Mouse (Mus musculus) olfactory bulb, adult 2 months (tissue): ENCODE data around the gene Ifngr1. TPM values are rescaled to one million over a fixed set of nuclear protein-coding genes. Genes with fewer than 3 reads are reported as not detected.

ENCODE experiments used
- H3K27ac ChIP-seq: fragments of 200-500 bp; 2 replicates; pipeline ENCODE4 v1.5.1; 2012; ENCODE audit warnings: low read depth, low read length; ENCODE audit not compliant: insufficient read depth
- H3K4me1 ChIP-seq: fragments of 200-500 bp; 2 replicates; pipeline ENCODE4 v1.6.1; 2012; ENCODE audit warnings: low read length; ENCODE audit not compliant: control insufficient read depth, insufficient read depth
- H3K4me3 ChIP-seq: fragments of 200-500 bp; 2 replicates; pipeline ENCODE4 v1.5.1; 2012; ENCODE audit warnings: mild to moderate bottlenecking, low read depth, low read length, moderate library complexity; ENCODE audit not compliant: insufficient read depth
- CTCF ChIP-seq: fragments of 200-500 bp; IDR thresholded peaks from 2 replicates; pipeline ENCODE4 v1.5.1; 2012; ENCODE audit warnings: low read depth, mild to moderate bottlenecking, low read length, moderate library complexity; ENCODE audit not compliant: insufficient read depth
- POLR2A ChIP-seq: fragments of 200-500 bp; IDR thresholded peaks from 2 replicates; pipeline ENCODE4 v1.6.1; 2012; ENCODE audit warnings: mild to moderate bottlenecking, low read depth, low read length, moderate library complexity; ENCODE audit not compliant: insufficient read depth
- WGBS: fragments of 180-500 bp; shearing (Covaris S2); methylation state at CpG from one replicate; pipeline ENCODE4 v1.1.7; 2018; 5-methylcytosine and 5-hydroxymethylcytosine counted together
- polyA plus RNA-seq: library from polyadenylated mRNA; stranded (reverse); fragments of >200 nt; gene quantifications from 2 replicates; pipeline ENCODE4 v1.2.4, GENCODE M21; 2012; ENCODE audit warnings: low replicate concordance; ENCODE audit not compliant: missing spikeins, insufficient read depth, insufficient read length

The Ifngr1 gene
- polyA plus RNA-seq: not detected in 2 replicates

DNA sequence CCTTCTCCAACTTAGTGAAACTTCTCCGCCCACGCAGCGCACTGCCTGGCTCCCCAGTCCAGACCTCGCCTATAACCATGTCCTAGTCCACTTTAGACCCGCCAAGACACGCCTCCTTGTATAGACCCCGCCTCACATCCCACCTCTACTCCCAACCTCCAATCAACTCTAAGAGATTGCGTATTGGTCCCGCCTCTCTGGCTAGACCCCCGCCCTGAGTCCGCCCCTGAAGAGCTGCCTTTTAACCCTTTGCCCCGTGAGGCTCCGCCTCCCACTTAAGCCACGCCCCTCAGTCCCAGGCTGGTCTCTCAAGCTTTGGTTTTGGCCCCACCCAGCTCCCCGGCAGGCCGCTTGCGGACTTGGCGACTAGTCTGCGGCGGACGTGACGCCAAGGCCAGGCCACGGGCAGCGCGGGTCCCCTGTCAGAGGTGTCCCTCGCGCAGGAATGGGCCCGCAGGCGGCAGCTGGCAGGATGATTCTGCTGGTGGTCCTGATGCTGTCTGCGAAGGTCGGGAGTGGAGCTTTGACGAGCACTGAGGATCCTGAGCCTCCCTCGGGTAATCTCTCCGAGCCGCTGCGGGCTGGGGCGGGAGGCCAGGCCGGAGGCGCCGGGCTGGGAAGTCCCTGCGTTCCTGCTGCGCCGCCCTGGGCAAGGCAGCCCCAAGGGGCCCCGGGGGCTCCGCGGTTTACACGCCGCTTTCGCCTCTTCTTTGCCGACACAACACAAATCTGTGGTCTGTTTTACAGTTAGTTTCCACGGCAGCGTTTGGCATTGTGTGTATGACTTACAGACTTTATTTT, at the start of gene Ifngr1:
Gene Ifngr1 (plus strand): TSS at position 309 of the 801 bp plus-strand sequence.
- WGBS: under 1% methylated on average over 52 of the region's 52 CpGs
- H3K27ac ChIP-seq: no peak within 1 kb of the TSS
- H3K4me1 ChIP-seq: no peaks in the 10 kb centered on the region
- H3K4me3 ChIP-seq: peak within 1 kb of the TSS; percentile 96
- TF ChIP-seq CTCF (no peak), POLR2A (peak; percentile 61; the same call in 1 of the 2 replicates)

- 89% methylated on average over 1 of the region's 1 CpGs for WGBS
- TF ChIP-seq CTCF (no peak), POLR2A (no peak)
- no peaks in the 10 kb centered on the region for H3K4me1 ChIP-seq
- H3K4me3 ChIP-seq: no peak overlapping the region
- H3K27ac ChIP-seq: no peak overlapping the region
These were observed 44.9 kb upstream of the Ifngr1 start for GRCm38 (mm10) chr10:19546825-19547224.

GRCm38 (mm10) chr10:19548016-19548415, 43.7 kb upstream of the Ifngr1 start:
- no peak overlapping the region for H3K4me3 ChIP-seq
- TF ChIP-seq POLR2A (no peak), CTCF (no peak)
- no peak overlapping the region for H3K27ac ChIP-seq
- no peaks in the 10 kb centered on the region for H3K4me1 ChIP-seq
- WGBS: 59% methylated on average over 1 of the region's 1 CpGs

DNA sequence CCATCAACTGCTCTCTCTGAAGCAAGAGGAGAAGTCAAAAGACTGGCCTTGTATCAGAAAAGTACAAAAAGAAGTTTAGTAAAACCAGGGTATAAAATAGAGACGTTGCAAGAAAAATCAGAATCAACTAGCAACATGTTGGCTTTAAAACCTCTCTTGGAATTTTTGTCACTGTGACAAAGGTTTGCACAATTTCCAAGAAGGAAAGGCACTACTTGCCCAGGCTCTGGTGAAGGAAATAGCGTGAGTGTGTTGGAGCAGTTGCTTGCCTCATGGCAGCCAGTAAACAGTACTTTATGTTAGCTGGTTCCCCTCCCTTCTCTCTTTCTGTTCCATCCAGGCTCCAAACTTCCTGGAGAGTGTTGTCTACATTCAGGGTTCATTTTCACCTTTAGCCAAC, 43.3 kb upstream of the Ifngr1 start:
- Histone ChIP-seq H3K4me3 (no peak overlapping the region), H3K4me1 (no peaks in the 10 kb centered on the region), H3K27ac (no peak overlapping the region)
- WGBS: 85% methylated on average over 2 of the region's 2 CpGs
- TF ChIP-seq CTCF: no peak
- TF ChIP-seq POLR2A: no peak

- Histone ChIP-seq H3K4me1 (no peaks in the 10 kb centered on the region), H3K27ac (no peak overlapping the region), H3K4me3 (no peak overlapping the region)
- WGBS: 96% methylated on average over 3 of the region's 3 CpGs
- TF ChIP-seq CTCF: no peak
- no peak for TF ChIP-seq POLR2A
These were observed 40.2 kb upstream of the Ifngr1 start for GRCm38 (mm10) chr10:19551585-19551984.

GRCm38 (mm10) chr10:19553857-19554256, 37.9 kb upstream of the Ifngr1 start:
- Histone ChIP-seq H3K27ac (no peak overlapping the region), H3K4me1 (no peaks in the 10 kb centered on the region), H3K4me3 (no peak overlapping the region)
- 77% methylated on average over 2 of the region's 2 CpGs for WGBS
- no peak for TF ChIP-seq POLR2A
- TF ChIP-seq CTCF: no peak

DNA sequence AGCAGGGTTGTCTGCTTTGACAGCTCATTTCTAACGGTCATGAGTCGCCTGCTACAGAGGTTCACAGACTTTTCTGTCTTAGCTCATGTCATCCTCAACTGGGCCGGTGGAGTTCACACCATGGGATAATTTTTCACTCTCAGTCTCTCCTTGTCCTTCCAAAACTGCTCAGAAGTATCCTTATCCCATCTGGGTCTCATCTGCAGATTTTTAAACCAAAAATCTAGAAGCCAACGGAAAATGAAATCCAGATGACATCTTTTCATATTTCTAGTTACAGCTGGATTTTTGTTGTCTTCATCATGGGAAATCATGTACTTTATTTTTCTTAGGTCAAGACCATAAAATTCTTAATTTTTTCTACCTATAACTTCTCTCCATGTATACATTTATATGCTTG, 34.1 kb upstream of the Ifngr1 start:
- no peak for TF ChIP-seq CTCF
- TF ChIP-seq POLR2A: no peak
- 90% methylated on average over 4 of the region's 4 CpGs for WGBS

DNA sequence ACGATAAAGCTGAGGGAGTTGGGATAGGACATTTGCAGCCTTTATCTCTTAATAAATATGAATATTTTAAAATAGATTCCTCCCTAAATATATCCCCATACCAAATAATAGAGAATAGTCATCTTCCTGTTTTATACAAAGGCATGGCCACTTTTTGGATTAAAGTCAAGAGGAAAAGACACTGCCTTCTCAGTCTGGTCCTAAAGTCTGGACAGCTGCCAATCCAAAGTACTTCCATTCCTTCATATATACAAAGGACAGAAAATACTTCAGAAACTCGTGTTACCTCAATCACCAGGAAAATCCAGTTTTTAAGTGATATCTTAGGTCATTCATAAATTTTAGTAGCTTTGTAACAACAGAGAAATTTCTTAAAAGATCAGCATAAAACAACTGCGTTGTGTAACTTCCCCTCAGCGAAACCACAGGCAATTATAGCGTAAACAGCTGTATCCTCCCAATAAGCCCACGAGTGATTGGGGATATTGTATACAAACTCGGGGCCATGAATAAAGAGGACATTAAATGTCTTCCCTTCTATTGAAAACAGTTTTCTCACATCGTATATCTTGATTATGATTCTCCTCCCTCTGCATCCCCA, 32.1 kb upstream of the Ifngr1 start:
- Histone ChIP-seq H3K27ac (no peak overlapping the region), H3K4me3 (no peak overlapping the region), H3K4me1 (0 out of 2 replicates have a peak, but pooled peaks cover 2% of the 10 kb centered on the region)
- no peak for TF ChIP-seq POLR2A
- no peak for TF ChIP-seq CTCF
- 77% methylated on average over 8 of the region's 8 CpGs for WGBS

More for the DNA sequence above, 34.1 kb upstream of the Ifngr1 start:
- Histone ChIP-seq H3K4me1 (no peaks in the 10 kb centered on the region), H3K4me3 (no peak overlapping the region), H3K27ac (no peak overlapping the region)

DNA sequence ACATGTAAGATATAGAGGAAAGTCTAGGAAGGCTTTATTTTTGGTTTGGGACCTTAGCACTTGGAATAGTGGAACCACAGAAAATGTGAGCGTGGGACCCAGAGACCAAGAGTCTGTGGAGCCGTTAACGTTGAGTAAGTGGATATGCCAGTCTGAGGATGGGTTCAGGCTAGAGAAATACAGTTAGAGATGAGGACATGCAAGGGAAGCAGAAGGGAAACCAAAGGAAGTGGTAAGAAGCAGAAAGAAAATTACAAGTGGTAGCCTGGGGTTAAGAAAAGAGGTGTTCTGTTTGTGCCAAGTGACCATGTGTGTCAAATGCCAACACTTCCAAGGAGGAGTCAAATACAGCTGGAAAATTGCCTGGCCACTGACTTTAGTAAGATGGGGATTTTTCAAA, 29.2 kb upstream of the Ifngr1 start:
- TF ChIP-seq POLR2A: no peak
- no peak for TF ChIP-seq CTCF
- H3K4me1 ChIP-seq: 0 out of 2 replicates have a peak, but pooled peaks cover 2% of the 10 kb centered on the region
- H3K4me3 ChIP-seq: no peak overlapping the region
- WGBS: 95% methylated on average over 3 of the region's 3 CpGs
- H3K27ac ChIP-seq: no peak overlapping the region
